Mouse (Mus musculus): Measurements from ENCODE around the gene Rxfp2. TPM values are rescaled to one million over a fixed set of nuclear protein-coding genes. Genes with fewer than 3 reads are reported as not detected.

Gene Rxfp2
- polyA plus RNA-seq (2014; fragmentation: Illumina TruSeq; extraction: RNeasy Lipid Tissue Mini Kit (QIAGEN cat#74804); ENCODE audit: low read depth, low replicate concordance), result 24.6 TPM

GRCm38 (mm10) chr5:150018656-150019055 is at the start of gene Rxfp2:
Gene Rxfp2, plus strand, starts transcription at chr5:150018675.

DNA sequence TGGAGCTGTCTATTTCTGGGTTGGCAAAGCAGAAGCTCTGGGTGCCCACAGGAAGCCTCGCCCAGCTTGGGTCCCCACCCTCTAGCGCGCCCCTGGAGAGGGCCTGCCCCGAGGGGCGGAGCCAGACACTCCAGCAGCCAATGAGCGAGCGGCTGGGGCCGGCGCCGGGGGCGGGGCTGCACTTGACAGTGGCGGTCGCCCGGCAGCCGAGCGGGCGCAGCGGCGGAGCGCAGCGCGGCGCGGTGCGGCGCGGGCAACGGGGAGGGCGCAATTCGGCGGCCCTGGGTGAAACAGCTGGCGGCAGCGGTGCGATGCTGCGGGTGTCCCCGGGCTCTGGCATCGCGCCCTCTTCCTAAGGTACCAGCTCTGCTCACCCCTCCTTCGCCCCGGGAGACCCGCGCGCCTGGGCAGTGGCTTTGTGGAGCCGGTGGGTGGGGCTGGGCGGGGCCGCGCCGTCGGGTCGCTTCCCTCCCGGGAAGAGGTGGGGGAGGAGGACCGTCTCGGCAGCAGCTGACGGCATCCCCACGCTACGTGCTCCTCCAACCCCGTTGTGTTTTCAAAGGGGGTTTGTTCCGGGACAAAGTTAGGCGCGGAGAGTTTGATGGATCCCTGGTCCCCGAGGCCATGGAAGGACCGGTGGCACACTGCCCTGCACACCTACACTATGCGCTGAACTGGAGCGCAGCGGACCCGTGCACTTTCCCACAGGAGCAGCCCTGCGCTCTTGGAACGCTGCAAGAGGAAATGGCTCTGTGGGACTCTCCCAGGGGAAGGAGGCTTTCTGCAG is 100.2 kb downstream of the Rxfp2 start, which contains the start of gene Fry:
Gene Fry (plus strand): TSS at position 191 of the 787 bp plus-strand sequence.

Other genes starting within 250 kb of the Rxfp2 start
- 8.8 TPM for gene Fry, start 100.0 kb downstream of the Rxfp2 start, polyA plus RNA-seq (2014; fragmentation: Illumina TruSeq; extraction: RNeasy Lipid Tissue Mini Kit (QIAGEN cat#74804); ENCODE audit: low read depth, low replicate concordance)

Data from testis, adult 10 weeks (tissue).